Mouse (Mus musculus) layer of hippocampus, adult 2 months (tissue): ENCODE results near the gene Nmnat3. TPM values are rescaled to one million over a fixed set of nuclear protein-coding genes. Genes with fewer than 3 reads are reported as not detected.

Experiments
- DNase-seq, 2 experiments: peaks; one replicate each; pipeline ENCODE4 v3.0.0; 2022; ENCODE audit warnings: low spot score in 2 of 2
- H3K27ac ChIP-seq: fragments of 200-600 bp; 2 replicates; pipeline ENCODE4 v1.8.1; 2022
- H3K4me3 ChIP-seq: fragments of 200-600 bp; 2 replicates; pipeline ENCODE4 v1.8.1; 2022; ENCODE audit warnings: mild to moderate bottlenecking
- CTCF ChIP-seq: fragments of 200-600 bp; conservative IDR thresholded peaks from 2 replicates; pipeline ENCODE4 v1.8.1; 2022; ENCODE audit warnings: antibody characterized with exemption, mild to moderate bottlenecking, moderate library complexity
- total RNA-seq, 2 experiments: library from RNA; stranded (reverse); gene quantifications; 2 replicates each; pipeline ENCODE4 v1.2.3; 2021

The Nmnat3 gene
- total RNA-seq, 2 experiments from 2014 or later = 1.9 to 2.1 TPM

DNA sequence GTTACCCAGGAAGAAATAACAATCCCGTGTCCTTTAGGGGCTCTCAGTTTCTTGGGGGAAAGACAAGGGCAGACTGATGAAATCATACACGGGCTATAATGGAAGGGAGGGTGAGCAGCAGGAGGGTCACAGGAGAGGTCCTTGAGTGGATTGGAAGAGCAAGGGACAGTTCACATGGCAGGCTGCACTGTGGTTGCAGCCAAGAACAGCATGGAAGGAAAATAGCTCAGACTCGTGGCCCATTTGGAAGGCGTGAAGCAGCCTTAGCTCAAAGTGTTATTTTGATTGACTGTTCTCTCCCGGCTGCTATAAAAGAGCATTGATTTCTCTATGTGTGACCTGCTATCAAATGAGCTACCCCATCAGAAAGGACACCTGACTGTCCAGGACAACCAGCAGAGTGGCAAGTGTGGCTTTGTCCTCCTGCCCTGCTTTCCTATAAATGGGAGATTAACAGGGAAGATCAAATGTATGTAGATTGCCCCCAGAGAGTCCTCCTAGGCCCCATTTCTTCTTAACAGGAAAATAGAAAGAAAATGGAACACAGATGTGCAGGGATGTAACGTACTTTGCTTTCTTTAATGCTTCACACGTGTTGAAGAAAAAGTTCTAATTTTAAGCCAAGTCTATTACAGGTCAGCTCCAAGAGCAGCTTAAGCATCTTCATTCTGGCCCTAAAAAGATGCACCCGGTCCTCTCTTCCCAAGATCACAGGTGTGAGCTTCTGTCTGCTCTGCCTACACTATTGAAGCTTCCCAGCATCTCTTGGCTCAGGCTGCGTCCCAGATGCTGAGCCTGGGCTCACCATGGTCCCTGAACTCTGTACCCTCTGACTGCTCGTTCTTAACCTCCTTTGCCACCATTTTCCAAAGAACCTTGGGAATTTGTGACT, 100.8 kb downstream of the Nmnat3 start:
- no peak for TF ChIP-seq CTCF
- no peak overlapping the region for H3K27ac ChIP-seq
- H3K4me3 ChIP-seq = no peak overlapping the region
- no peak for DNase-seq

GRCm38 (mm10) chr9:98388633-98388965, 101.4 kb downstream of the Nmnat3 start:
- DNase-seq = peak in 1 of 2 experiments; percentile 42
- Histone ChIP-seq H3K27ac (no peak overlapping the region), H3K4me3 (no peak overlapping the region)
- TF ChIP-seq CTCF = no peak

GRCm38 (mm10) chr9:98393496-98393895, 106.3 kb downstream of the Nmnat3 start:
- no peak for TF ChIP-seq CTCF
- H3K4me3 ChIP-seq = no peak overlapping the region
- DNase-seq = no peak
- no peak overlapping the region for H3K27ac ChIP-seq

DNA sequence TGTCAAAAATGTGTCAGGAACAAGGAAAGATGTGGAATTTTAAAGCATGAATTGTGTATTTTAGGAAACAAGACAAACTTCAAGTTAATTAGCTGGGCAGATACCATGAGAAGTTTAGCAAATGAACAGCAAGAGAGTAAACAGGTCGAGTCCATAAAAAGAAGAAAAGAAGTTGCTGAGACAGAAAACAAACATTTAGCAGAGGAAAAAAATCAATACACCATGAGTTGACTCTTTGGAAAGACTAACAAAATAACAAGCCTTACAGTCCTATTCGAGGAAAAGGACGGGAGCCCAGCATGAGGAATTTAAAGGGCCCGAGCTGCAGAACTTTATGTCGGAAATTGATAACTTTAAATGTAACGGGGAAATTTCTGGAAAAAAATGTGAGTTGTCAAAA, 110.0 kb downstream of the Nmnat3 start:
- TF ChIP-seq CTCF = no peak
- Histone ChIP-seq H3K27ac (no peak overlapping the region), H3K4me3 (no peak overlapping the region)
- no peak for DNase-seq

DNA sequence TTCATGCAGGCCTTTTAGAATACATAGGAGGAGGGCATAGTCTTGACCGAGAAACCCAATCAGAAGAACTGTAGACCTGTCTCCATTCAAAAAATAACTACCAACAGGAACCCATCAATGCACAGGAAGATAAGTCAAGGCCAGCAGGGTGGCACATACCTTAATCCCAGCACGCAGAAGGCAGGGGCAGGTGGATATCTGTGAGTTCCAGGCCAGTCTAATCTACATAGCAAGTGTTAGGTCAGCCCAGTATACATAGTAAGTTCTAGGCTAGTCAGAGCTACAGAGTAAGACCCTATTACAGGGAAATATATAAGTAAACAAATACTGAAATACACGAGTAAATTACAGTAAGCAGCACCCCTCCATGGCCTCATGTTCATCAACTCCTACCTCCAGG, 110.6 kb downstream of the Nmnat3 start:
- no peak for DNase-seq
- H3K4me3 ChIP-seq = no peak overlapping the region
- TF ChIP-seq CTCF = no peak
- H3K27ac ChIP-seq = no peak overlapping the region

- DNase-seq = peak; percentile 27 to 69
- Histone ChIP-seq H3K4me3 (no peak overlapping the region), H3K27ac (0 out of 2 replicates have a peak overlapping the region, but pooled peaks have one; percentile 36)
- no peak for TF ChIP-seq CTCF
These were observed 113.1 kb downstream of the Nmnat3 start for GRCm38 (mm10) chr9:98400185-98400894.

GRCm38 (mm10) chr9:98401611-98402010, 114.4 kb downstream of the Nmnat3 start:
- no peak for DNase-seq
- no peak for TF ChIP-seq CTCF
- Histone ChIP-seq H3K4me3 (no peak overlapping the region), H3K27ac (no peak overlapping the region)

DNA sequence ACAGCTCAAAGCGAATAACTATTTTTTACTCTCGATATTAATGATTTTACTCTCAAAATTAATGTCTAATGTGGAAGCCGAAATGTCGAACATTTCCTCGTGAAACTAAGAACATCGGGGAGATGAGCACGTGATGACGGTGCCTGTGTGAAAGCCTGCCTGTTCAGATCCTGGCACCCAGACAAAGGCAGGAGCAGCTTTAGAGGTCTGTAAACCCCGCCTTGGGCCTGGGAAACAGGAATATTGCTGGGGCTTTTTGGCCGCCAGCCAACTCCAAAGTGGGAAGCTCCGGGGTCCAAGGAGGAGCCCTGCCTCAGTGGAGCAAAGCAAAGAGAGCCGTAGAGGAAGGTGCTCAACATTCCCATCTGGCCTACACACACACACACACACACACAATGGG, 120.5 kb downstream of the Nmnat3 start:
- TF ChIP-seq CTCF = no peak
- Histone ChIP-seq H3K4me3 (no peak overlapping the region), H3K27ac (no peak overlapping the region)
- DNase-seq = no peak

DNA sequence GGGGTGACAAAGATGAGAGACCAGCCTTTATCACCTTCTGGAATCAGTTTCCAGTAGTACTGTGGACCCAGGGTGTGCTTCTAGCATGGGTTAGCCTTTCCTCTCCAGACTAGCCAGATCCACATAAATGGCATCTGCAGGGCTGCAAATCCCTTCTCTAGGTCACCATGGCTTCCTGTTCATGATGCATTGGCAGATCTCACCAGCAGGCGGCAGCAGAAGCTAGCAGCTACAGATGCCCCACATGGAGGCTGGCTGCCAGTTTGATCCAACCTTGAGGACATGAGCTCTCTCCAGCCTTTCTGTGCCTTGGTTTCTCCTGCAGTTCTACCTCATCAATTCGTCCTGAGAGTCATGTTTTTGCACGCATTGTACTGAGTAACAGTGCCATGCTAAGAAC, 121.9 kb downstream of the Nmnat3 start:
- H3K4me3 ChIP-seq = no peak overlapping the region
- peak; percentile 94 for TF ChIP-seq CTCF
- H3K27ac ChIP-seq = no peak overlapping the region
- DNase-seq = peak; percentile 70 to 77

DNA sequence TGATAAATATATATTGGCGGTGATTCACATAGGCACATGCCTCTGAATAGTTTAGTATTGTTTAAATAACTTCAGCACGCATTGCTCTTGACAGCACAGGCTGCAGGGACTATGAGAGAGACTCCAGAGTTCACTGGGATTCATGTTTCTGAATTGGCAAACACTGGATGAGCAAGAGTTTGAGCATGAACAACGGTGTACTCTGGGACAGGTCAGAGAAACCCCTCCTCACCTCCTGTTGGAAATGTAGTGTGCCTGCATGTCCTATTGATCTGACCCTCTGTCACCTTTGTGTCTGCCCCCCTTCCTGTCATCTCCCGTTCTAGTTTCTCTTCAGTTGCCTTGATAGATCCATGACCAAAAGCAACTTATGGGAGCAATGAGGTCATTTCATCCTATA, 128.2 kb downstream of the Nmnat3 start:
- Histone ChIP-seq H3K27ac (no peak overlapping the region), H3K4me3 (no peak overlapping the region)
- no peak for DNase-seq
- no peak for TF ChIP-seq CTCF

- peak; percentile 85 for TF ChIP-seq CTCF
- no peak overlapping the region for H3K4me3 ChIP-seq
- DNase-seq = peak in 1 of 2 experiments; percentile 26
- no peak overlapping the region for H3K27ac ChIP-seq
These were observed 130.7 kb downstream of the Nmnat3 start for GRCm38 (mm10) chr9:98417919-98418318.

- Histone ChIP-seq H3K4me3 (no peak overlapping the region), H3K27ac (no peak overlapping the region)
- TF ChIP-seq CTCF = no peak
- DNase-seq = no peak
These were observed 131.1 kb downstream of the Nmnat3 start for GRCm38 (mm10) chr9:98418346-98418745.

GRCm38 (mm10) chr9:98420666-98421065, 133.4 kb downstream of the Nmnat3 start:
- Histone ChIP-seq H3K27ac (no peak overlapping the region), H3K4me3 (no peak overlapping the region)
- TF ChIP-seq CTCF = no peak
- no peak for DNase-seq

DNA sequence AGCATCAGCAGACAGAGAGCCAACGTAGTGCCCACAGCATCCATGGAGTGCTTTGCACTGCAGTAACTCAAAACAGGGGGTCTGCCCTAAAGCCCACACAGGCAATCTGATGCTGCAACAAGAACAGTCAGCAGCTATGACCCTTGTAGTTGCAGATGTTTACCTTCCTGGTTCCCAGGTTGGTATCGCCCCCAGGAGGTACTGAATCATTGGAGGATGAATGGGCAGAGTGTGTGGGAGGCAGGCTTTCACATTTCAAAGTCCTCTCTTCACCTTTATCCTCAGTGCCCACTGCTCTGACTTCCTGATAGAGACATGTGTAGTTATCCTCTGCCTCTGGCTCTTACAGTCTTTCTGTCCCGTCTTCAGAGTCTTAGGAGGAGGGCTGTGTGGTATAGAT, 134.7 kb downstream of the Nmnat3 start:
- Histone ChIP-seq H3K4me3 (no peak overlapping the region), H3K27ac (no peak overlapping the region)
- no peak for DNase-seq
- no peak for TF ChIP-seq CTCF
